Mouse (Mus musculus): Measurements from ENCODE around the gene Hivep1.

The Hivep1 gene

DNA sequence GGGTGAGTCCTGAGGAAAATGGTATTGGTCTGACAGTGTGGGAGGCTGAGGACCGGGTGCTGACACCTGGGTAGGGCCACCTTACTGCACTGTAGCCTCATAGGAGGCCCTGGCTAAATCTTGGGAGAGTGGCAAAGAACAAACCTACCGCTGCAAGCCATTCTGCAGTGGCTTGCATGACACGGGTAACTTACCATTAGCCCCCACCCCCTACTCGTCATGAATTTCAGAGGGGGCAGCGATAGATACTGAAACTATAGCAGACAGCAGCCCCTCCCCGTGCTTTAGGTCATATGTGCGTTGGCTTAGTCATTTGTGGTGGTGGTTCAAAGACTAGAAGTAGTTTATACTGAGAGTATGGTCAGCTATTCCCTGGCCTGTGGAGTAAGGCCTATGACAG is 61.8 kb downstream of the Hivep1 start:
- no peak for DNase-seq (ENCODE audit: extremely low spot score)

DNA sequence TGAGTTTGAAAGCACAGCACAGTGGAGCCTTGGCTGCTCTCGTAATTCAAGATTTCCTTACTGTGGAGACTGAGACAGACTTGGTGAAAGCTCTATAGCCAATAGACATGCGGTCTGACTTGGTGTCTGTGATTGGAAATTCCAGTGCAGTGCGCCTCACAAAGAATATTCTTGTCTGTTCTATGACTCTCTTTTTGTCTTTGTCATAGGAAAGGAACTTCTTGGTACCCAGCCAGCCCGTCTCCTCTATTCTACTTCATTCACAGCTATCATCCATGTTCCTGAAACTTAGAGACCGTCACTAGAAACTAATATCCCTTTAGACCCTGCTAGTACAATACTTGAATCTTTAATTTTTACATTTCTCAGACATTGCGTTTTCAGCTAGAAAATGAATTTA is 64.5 kb downstream of the Hivep1 start:
- DNase-seq (ENCODE audit: extremely low spot score): no peak

DNA sequence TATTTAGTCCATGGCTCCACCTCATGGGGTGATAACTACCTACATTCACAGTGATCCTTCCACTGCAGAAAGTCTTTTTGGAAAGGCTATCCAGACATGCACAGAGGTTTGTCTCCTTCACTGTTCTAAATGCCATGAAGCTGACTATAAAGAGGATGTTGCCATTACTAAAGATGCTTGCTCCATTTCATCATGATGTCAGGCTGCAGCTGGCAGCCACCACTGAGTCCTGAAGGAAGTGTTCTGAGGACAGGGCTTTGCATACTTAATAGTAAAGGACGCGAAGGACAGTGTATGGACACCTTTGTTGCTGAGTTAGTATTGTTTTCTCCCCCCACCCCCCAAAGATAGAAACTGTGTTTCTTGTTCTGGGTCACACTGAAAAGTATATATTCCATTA is 67.2 kb downstream of the Hivep1 start:
- no peak for DNase-seq (ENCODE audit: extremely low spot score)

DNA sequence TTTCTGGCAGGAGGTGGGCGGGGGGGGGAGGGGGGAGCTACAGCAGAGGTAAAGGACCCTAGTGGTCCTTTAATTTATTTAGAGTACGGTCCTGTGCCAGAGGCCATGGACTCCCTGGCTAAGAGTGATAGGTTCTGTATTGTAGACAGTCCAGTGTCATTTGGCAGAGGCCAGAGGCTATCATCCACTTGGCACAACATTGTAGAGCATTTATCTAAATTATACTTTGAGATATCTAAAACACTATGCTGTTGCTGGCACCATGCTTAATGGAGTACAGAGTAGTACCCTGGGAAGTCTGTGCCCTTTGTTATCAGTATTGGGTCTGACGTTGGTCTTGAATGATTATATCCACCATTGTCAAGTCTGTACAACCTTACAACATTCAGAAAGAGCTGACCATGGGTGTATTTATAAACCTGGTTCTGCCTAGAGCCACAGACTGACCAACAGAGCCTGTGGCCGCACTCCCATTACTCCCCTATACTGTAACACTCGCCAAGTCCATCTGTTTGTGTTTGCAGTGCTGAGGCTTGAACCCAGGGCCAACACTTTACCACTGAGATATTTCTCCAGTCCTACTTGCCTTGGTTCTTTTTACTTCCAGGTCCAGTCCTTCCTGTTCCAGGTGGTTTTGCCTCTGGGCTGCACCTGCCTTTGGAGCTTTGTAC is 69.4 kb downstream of the Hivep1 start:
- no peak for DNase-seq (ENCODE audit: extremely low spot score)

DNA sequence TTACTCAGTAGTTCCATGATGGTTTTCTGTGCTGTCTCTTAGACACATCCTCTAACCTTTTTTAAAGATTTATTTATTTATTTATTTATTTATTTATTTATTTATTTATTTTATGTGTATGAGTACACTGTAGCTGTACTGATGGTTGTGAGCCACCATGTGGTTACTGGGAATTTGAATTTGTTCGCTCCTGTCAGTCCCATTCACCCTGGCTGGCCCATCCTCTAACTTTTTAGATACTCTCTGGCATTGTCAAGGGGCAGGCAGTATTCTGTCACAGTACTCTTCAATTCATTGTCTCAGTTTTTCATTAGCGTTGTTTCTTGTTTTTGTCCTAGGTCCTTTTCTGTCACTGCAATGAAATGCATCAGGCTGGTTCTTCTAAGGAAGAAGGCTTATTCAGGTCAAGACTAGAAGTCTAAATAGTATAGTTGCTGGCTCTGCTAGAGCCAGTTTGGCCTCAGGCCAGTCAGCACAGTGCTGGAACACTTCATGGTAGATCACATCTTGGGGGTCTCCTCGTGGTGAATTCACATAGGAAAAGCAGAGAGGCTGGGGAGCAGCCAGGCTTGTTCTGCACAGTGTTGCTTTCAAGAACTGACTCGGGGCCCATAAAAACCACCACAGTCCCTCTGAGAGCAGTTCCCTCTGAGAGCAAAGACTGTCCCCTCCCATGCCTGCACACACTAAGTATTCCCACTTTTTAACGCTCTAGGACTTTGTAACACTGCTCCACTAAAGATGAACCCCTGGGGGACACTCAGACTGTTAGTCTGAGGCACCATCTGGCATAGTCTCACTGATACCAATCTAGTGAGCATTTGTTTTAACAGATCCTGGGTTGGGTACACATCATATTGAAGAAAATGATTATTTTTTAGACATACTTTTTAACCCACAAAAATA is 70.2 kb downstream of the Hivep1 start:
- no peak for DNase-seq (ENCODE audit: extremely low spot score)

DNA sequence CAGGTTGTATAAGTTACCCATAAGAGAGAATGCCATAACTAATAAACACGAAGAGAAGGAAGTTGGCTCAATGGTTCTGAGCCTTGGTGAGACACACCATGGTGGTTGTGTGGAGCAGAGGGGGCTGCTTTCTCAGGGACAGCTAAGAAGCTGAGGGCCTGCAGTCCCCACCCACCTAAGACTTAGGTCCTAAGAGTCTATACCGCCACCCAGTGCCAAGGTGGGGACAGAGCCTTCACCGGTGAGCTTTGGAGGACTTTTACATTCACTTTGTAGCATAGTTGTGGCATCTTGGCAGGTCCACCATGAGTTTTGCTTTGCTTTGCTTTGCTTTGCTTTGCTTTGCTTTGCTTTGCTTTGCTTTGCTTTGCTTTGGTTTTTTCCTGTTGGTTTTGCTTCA is 92.8 kb downstream of the Hivep1 start:
- no peak for DNase-seq (ENCODE audit: extremely low spot score)

DNA sequence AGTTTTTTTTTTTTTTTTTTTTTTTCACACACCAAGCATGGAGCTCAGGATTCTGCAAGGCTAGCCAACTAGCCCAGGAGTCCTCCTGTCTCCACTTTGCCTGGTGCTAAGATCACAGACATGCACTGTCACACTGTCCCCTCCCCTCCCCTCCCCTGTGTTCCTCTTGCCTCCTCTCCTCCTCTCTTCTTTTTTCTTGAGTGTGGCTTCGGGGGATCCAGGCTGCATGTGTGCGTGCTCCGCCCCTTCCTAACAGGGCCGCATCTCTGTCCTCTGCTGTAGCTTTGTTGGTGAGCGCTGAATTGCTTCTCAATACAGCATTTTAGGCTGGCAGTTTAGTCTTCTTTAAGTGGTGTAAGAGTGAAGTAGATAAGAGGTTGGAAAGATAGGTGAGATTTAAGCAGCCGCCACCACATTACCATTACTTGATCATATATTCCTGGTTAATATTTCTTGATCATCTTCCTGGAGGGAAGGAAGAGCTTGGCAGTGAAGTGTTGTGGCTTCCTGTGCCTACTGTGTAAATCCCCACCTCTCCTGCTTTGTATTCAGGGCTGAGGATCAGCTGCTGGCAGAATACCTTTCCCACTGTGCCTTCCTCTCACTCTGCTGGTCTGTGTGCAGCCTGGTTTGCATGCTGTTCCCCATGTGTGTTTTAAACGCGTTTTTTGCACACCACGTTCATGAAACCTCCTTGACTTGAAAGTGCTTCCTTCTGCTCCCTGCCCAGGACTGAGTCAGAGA is 97.7 kb downstream of the Hivep1 start:
- DNase-seq (ENCODE audit: extremely low spot score): peak; percentile 23

DNA sequence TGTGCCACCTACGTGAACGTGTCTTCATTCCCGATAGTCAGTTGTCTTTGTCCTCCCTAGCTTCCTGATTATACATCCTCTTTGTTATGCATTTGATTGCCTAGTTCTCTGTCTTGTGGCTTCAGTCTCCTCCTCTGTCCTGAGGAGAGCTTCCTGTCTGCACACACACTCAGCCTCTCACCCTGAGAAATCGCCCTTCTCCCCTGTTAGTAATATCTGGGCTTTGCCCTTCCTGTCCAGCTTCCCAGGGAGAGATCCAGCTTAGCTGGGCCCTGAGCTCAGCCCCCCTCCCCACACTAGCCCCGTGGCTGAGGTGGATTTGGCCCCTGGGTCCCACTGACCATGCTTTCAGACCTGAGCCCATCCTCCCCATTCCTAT is 98.2 kb downstream of the Hivep1 start:
- no peak for DNase-seq (ENCODE audit: extremely low spot score)

DNA sequence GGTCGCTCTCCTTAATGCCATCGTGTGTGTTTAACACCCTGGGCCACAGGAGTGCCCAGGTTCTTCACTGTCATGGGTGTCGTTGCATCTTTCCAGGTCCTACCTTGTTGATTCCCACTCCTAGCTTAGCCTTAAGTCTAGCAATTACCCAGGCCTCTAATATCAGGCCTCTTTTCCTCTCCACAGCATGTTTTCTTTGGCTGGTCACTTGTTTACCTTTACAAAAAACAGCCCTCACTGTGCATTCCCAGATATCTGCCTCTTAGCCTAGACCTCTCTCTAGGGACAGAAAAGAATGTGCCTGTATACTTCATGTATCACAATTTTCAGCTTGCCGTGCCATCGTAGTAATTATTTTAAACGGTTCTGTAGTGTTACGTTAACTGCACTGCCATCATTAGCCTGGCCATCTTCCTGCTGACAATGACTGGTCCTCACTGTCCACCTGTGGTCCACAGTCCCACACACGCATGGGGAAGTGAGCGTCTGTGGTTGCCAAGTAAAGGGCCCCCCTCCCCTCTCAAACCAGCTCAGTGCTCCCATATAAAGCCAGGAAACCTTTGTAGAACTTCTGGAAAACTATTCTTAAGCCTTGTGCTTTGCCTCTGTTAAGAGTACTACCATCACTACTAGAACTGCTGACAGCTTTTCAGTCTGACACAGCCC is 98.8 kb downstream of the Hivep1 start:
- DNase-seq (ENCODE audit: extremely low spot score): no peak

DNA sequence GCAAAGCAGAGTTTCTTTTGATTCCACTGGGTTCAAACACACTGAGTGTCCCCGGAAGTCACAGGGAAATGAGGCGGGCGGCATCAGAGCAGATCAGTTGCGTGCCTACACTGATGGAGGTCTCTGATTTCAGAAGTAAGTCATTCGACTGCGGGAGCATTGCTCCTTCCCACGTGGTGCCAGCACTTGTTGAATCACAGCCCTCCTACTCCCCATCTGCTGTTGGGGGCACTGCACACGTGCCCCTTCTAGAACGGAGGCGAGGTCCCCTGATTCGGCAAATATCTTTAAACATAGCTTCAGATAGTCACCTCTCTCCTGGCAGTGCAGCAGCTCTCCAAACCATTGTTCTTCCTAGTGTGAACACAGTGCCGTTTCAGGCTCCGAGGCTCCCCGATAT is 106.4 kb downstream of the Hivep1 start:
- no peak for DNase-seq (ENCODE audit: extremely low spot score)

DNA sequence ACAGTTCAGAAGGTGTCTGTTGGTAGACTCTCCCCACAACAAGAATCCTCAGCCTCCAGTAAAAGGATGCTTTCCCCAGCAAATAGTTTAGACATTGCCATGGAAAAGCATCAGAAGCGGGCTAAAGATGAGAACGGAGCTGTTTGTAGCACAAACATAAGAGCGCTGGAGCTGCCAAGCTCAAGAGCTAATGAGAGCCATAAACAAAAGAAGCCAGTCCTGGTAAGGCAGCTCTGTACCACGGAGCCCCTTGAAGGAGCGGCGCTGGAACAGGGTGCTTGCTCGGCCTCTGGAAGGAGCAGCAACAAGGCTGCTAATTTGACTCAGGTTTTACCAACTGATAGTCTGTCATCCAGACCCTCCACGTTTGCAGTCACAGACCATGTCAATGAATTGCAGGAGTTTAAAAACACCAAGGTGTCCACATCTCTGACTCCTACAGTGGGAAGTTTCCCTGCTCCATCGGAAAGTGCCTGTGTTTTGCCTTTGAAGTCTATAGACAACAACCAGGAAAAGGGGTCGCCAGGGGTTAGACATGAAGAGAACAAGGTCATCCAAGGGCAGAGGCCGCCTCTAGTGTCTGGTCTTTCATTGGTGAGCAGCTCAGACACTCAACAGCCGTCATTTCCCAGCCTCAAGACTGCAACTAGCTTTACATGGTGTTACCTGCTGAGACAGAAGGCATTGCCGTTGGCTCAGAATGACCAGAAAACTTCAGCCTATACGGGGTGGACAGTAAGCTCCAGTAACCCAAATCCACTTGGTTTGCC is 107.8 kb downstream of the Hivep1 start:
- no peak for DNase-seq (ENCODE audit: extremely low spot score)

DNA sequence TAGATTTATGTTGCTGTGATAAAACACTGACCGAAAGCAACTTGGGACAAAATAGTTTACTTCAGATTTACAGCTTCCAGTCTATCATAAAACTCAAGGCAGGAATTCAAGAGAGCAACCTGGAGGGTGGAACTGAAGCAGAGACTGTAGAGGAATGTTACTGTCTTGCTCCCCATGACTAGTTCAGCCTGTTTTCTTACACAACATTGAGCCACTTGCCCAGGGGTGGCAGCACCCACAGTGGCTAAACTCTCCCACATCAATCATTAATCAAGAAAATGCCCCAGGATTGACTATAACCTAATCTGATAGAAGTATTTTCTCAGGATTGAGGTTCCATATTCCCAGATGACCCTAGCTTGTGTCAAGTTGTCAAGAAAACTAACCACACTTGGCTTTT is 119.0 kb downstream of the Hivep1 start:
- no peak for DNase-seq (ENCODE audit: extremely low spot score)

DNA sequence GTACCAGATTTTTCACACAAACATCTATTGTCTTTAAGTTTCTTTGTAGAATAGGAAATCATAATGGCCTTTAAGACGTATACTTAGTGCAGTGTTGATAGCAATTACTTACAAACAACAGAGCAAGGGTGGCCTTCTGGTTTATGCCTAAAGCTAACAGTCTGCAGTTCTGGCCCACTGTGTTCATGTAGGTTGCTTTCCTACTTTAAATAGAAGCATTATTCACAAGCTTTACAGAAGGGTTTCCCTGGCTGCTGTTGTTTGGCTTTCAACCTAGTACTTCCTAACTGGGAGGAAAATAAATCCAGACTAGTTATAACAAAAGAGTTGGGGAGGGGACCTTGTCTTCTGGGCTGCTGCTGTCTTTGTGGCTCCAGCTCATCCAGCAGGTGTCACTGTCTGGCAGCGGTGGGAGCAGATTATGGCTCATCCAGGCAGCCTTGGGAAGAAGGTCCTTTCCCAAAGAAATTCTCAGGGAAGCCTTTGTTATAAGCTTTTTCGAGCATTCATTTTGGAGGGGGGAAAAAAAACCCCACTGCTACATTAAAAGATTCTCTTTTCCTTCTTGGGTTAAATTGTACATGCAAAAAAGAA is 123.1 kb downstream of the Hivep1 start:
- peak; percentile 46 for DNase-seq (ENCODE audit: extremely low spot score)

DNA sequence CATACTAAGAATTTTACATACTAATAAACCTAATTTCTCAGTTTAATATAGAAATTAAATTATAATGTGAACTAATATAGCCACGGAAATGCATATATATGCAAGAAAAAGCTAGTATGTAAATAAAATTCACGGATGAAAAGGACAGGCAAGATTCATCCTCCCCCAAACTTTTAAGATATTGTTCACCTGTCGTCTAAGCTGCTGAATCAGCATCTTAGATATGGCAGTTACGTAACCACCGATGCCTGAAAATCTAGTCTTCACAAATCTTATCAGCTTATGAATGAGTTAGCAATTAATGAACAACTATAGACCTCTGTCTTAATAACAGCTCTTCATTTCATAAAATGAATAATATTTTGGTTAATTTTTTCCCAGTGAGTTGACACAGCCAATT is 130.8 kb downstream of the Hivep1 start:
- no peak for DNase-seq (ENCODE audit: extremely low spot score)

DNA sequence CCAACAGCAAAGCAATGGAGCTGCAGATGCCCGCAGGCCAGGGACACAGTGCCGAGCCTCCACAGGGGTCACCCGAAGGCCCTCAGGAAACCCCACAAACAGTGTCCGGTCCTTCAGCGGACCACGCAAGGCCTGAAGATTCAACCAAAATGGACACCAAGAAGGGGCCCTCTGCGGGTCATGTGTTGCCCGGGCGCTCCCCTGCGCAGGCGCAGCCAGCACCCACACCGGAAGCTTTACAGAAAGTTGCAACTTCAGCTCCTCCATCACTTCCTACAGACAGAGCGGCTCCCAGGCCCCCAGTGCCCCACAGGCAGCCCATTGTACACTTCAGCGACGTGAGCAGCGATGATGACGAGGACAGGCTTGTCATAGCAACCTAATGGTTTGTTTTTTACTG is 132.3 kb downstream of the Hivep1 start:
- DNase-seq (ENCODE audit: extremely low spot score): no peak

DNA sequence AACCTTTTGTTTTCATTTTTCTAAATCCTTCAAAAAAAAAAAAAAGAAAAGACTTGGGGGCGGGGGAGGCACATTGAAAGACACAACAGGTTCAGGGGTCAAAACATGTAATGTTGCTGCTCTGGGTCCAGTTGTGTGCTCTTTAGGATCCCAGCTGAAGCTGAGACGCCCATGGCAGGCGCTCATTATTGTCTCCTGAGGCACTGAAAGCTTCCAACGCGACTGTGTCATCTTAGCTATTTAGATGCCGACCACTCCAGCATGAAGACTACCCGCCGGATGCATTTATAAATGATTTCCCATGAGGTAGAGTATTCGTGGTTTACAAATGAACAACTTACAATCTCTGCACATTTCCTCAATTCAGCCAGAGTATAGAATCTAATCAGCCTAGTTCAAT is 141.2 kb downstream of the Hivep1 start:
- DNase-seq (ENCODE audit: extremely low spot score): peak; percentile 33

DNA sequence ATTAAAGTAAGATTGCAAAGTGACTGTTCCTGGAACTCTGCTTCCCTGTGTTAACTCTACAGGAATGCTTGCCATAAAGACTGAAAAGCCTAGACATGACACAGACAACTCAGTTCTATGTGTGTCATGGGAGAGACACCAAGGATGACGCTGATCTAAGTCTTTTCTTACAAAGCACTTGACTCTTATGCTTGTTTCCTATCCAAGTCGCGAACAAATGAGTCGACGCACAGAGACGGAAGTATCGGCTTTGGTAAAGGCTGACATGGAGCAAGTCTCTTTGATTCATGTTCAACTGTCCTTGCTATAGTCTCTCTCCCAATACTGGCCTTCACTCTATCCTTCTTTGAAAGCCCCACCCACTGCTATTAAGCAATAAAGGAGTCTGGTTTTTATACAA is 143.8 kb downstream of the Hivep1 start:
- DNase-seq (ENCODE audit: extremely low spot score): no peak

DNA sequence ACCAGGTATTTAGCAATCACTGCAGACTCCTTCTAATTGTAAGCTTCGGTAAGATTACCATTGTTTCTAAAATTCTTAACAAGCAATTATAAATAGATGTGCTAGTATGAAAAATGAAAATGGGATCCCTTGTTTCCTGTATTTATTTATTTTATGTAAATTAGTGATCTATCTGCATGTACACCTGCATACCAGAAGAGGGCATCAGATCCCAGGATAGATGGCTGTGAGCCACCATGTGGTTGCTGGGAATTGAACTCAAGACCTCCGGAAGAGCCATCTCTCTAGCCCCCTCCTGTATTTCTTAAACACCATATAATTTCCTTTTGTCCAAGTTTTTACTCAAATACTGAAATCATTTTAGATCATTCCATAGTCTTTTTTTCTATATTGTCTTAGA is 145.8 kb downstream of the Hivep1 start:
- no peak for DNase-seq (ENCODE audit: extremely low spot score)

DNA sequence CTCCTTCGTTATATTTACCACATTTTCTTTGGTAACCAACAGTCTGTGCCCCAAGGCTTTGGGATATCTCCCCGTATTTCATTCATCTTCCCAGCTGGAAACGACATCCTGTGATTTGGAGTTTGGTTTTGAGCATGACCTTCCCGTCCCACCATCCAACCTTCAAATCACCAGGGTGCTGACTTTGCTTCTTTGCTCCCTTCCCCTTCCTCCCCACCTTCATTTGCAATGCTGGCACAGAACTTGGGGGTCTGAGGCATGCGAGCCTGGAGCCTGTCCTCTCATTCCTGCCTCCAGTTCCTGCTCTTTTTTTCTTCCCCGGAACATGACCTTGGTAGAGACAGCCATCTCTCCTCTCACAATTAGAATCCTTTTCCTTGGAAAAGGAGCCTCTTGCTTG is 161.7 kb downstream of the Hivep1 start:
- no peak for DNase-seq (ENCODE audit: extremely low spot score)

DNA sequence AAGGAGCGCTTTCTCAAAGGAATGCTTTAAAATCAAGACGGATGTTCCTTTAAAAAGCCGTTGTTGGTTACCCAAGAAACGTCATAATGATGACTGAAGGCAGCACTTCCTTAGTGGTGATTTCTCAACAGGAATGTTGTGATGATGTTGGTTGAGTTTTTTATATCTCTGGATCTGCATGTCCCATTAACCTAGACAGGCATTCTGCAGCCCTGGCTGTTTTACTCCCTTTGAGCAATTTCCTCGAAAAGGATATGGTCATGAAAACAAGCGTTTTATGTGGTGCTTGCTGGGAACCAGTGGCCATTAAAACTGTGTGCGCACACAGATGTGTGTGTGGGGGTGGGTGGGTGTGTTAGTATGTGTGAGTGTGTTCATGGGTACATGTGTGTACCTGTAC is 170.6 kb downstream of the Hivep1 start:
- DNase-seq (ENCODE audit: extremely low spot score): no peak

DNA sequence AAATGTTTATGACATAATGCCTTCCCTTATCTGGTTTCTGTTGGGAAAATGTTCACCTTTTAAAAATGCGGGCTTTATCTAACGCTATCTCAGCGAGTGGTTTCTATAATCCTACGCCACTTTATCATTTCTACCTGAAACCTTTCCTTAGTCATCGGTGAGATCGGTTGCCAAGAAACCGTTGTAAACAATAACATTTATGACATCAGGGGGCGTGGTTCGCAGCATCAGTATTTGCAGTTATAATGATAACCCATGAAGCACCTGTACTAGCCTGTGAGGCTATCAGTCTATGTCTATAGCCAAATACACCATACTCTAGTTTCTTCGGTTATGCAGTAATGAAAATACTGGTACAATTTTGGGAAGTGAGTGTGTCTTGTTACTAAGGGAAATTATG is 177.0 kb downstream of the Hivep1 start:
- no peak for DNase-seq (ENCODE audit: extremely low spot score)
